Mouse (Mus musculus): Measurements from ENCODE around the gene Cyp2c55. TPM values are rescaled to one million over a fixed set of nuclear protein-coding genes. Genes with fewer than 3 reads are reported as not detected.

Gene Cyp2c55
- 0.17 TPM in 1 of 2 replicates, not detected in the other for polyA plus RNA-seq (2014; fragmentation: Nextera tagmentation; extraction: Ambion mirVana)

DNA sequence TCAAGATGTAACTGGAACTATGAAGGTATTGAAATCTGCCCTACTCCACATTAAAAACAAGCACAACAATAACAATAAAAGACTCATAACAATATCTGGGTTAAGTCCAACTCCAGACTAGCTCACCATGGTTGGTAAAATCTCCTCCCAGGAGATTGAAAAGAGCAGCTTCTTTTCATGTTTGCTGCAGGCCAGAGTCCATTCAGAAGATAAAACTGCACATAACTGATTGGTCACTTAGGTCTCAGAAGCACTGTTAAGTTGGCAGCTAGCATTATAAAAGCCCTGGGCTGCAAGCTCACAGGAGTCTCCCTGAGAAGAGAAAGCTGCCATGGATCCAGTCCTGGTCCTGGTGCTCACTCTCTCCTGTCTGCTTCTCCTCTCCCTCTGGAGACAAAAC, at the start of gene Cyp2c55:
Cyp2c55 (plus strand) TSS at position 305 of the 400 bp plus-strand sequence.
- Histone ChIP-seq H3K4me2 (replicated peaks; ENCODE audit: low read depth, low read length) (no peak within 1 kb of the TSS), H3K36me3 (ENCODE audit: control insufficient read depth, insufficient read depth, low read length) (no peaks in the 10 kb centered on the region), H3K27ac (ENCODE audit: low read length) (no peak within 1 kb of the TSS), H3K9ac (replicated peaks; ENCODE audit: low read depth, low read length) (no peak within 1 kb of the TSS), H3K4me1 (ENCODE audit: control insufficient read depth, insufficient read depth, low read length) (no peaks in the 10 kb centered on the region), H3K4me3 (ENCODE audit: low read depth, low read length) (no peak within 1 kb of the TSS), H3K9me3 (ENCODE audit: control insufficient read depth, low read depth, low read length) (no peaks in the 10 kb centered on the region), H3K27me3 (ENCODE audit: control insufficient read depth, insufficient read depth, low read length) (no peaks in the 10 kb centered on the region)
- no peak for ATAC-seq (ENCODE audit: insufficient number of reproducible peaks, insufficient read depth, low FRiP score, low read depth)

DNA sequence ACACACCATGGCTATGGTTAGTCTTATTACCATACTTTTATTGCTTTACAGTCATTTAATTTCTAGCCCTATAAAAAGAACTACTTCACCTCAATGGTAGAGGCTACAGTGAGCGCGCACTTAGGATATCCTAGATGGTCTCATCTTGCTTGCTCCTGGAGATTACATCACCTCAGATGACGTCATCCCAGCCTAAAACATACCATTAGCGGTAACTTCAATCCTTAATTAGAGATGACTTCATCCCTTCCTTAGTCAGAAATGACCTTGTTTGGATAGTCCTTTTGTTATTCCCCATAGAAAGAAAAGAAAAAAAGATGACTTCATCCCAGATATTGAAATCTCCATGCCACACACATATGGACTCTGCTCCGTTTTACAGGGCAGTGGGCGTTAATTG, 36.1 kb upstream of the Cyp2c55 start:
- Histone ChIP-seq H3K4me1 (ENCODE audit: control insufficient read depth, insufficient read depth, low read length) (no peaks in the 10 kb centered on the region), H3K9ac (replicated peaks; ENCODE audit: low read depth, low read length) (no peak overlapping the region), H3K9me3 (ENCODE audit: control insufficient read depth, low read depth, low read length) (no peaks in the 10 kb centered on the region), H3K4me3 (ENCODE audit: low read depth, low read length) (no peak overlapping the region), H3K4me2 (replicated peaks; ENCODE audit: low read depth, low read length) (no peak overlapping the region), H3K36me3 (ENCODE audit: control insufficient read depth, insufficient read depth, low read length) (peaks cover 8% of the 10 kb centered on the region), H3K27ac (ENCODE audit: low read length) (no peak overlapping the region), H3K27me3 (ENCODE audit: control insufficient read depth, insufficient read depth, low read length) (no peaks in the 10 kb centered on the region)
- WGBS: 83% methylated on average over 6 of the region's 6 CpGs
- ATAC-seq (ENCODE audit: insufficient number of reproducible peaks, insufficient read depth, low FRiP score, low read depth): no peak

DNA sequence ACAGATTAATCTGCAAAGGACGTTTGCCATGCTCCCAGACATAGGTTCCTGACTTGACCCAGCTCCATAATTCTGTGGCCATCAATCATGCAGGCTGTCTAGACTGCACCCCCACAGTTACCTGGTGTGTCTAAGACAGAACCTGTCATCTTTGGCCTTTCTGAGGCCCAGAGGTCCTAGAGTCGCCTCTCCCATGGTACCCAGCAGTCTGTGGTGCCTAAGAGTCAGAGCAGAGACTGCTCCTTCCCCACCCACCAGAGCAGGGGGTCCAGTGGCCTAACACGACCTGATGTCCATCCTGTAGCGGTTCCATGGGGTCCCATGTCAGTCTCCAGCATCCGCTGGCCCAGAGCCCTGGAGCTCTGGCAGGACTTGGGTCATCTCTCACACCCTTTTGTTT, 34.2 kb upstream of the Cyp2c55 start:
- 74% methylated on average over 5 of the region's 5 CpGs for WGBS
- Histone ChIP-seq H3K4me1 (ENCODE audit: control insufficient read depth, insufficient read depth, low read length) (no peaks in the 10 kb centered on the region), H3K27me3 (ENCODE audit: control insufficient read depth, insufficient read depth, low read length) (no peaks in the 10 kb centered on the region), H3K4me2 (replicated peaks; ENCODE audit: low read depth, low read length) (no peak overlapping the region), H3K4me3 (ENCODE audit: low read depth, low read length) (no peak overlapping the region), H3K9me3 (ENCODE audit: control insufficient read depth, low read depth, low read length) (no peaks in the 10 kb centered on the region), H3K36me3 (ENCODE audit: control insufficient read depth, insufficient read depth, low read length) (peaks cover 3% of the 10 kb centered on the region), H3K27ac (ENCODE audit: low read length) (no peak overlapping the region), H3K9ac (replicated peaks; ENCODE audit: low read depth, low read length) (no peak overlapping the region)
- peak; percentile 42; the same call in 1 of the 2 replicates for ATAC-seq (ENCODE audit: insufficient number of reproducible peaks, insufficient read depth, low FRiP score, low read depth)

DNA sequence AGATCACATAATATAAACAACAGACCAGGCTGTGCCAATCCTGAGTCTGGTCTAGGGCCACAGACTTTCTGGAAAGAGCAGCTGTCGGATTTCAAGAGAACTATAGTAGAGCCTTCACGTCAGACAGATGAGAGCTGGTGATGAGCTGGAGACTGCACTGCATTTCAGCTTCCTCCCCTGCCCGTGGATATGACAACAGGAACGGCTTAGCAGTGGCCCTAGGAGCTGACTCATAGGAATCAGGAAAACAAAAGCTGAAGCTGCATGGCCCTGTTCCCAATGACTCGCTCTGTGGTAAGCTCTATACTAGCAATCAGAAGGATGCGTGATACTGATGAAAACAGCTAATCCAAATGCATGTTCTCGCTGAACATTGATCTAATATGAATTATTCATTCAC, 33.2 kb upstream of the Cyp2c55 start:
- Histone ChIP-seq H3K9me3 (ENCODE audit: control insufficient read depth, low read depth, low read length) (no peaks in the 10 kb centered on the region), H3K4me2 (replicated peaks; ENCODE audit: low read depth, low read length) (no peak overlapping the region), H3K36me3 (ENCODE audit: control insufficient read depth, insufficient read depth, low read length) (peaks cover 2% of the 10 kb centered on the region), H3K27ac (ENCODE audit: low read length) (no peak overlapping the region), H3K4me3 (ENCODE audit: low read depth, low read length) (no peak overlapping the region), H3K27me3 (ENCODE audit: control insufficient read depth, insufficient read depth, low read length) (no peaks in the 10 kb centered on the region), H3K9ac (replicated peaks; ENCODE audit: low read depth, low read length) (no peak overlapping the region), H3K4me1 (ENCODE audit: control insufficient read depth, insufficient read depth, low read length) (no peaks in the 10 kb centered on the region)
- no peak for ATAC-seq (ENCODE audit: insufficient number of reproducible peaks, insufficient read depth, low FRiP score, low read depth)
- WGBS: 46% methylated on average over 7 of the region's 7 CpGs

DNA sequence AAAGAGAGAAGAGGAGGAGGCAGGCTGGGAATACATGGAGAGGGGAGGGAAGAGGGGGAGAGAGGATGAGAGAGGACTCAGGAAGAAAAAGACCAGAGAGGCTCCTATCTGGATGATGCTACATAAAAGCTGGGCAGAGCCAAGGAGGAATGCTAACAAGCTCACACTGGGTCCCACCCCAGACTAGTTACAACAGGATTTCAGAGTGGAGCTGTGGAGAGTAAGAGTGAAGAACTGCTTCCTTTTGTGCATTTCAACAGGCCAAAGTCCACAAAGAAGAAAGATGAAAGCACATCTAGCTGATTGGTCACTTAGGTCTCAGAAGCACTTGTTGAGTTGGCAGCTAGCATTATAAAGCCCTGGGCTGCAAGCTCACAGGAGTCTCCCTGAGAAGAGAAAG, 30.6 kb upstream of the Cyp2c55 start:
- no peak overlapping the region for H3K4me3 ChIP-seq (ENCODE audit: low read depth, low read length)
- no peaks in the 10 kb centered on the region for H3K27me3 ChIP-seq (ENCODE audit: control insufficient read depth, insufficient read depth, low read length)
- no peaks in the 10 kb centered on the region for H3K9me3 ChIP-seq (ENCODE audit: control insufficient read depth, low read depth, low read length)
- H3K4me2 ChIP-seq (replicated peaks; ENCODE audit: low read depth, low read length): no peak overlapping the region
- no peak overlapping the region for H3K9ac ChIP-seq (replicated peaks; ENCODE audit: low read depth, low read length)
- ATAC-seq (ENCODE audit: insufficient number of reproducible peaks, insufficient read depth, low FRiP score, low read depth): no peak
- no peaks in the 10 kb centered on the region for H3K4me1 ChIP-seq (ENCODE audit: control insufficient read depth, insufficient read depth, low read length)
- no peak overlapping the region for H3K27ac ChIP-seq (ENCODE audit: low read length)
- H3K36me3 ChIP-seq (ENCODE audit: control insufficient read depth, insufficient read depth, low read length): no peaks in the 10 kb centered on the region; the same call in 1 of the 2 replicates

DNA sequence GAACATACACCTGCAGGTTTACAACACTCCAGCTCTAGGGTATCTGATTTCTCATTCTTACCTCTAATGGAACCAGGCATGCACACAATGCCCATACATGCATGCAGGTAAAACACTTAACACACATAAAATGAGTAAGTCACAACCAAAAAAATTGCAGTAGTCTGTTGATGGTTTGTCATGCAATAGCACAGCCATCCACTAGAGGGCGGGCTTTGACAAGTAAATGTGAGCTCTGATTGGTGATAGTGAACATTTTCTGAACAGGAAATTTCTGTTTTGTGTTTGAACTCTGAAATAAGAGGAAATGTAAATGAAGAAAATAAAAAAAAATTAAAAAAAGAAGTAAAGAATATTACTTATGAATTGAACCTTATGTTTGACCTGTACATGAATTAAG, 24.9 kb upstream of the Cyp2c55 start:
- no peak overlapping the region for H3K4me3 ChIP-seq (ENCODE audit: low read depth, low read length)
- WGBS: 0% methylated on average over 1 of the region's 1 CpGs
- no peaks in the 10 kb centered on the region for H3K27me3 ChIP-seq (ENCODE audit: control insufficient read depth, insufficient read depth, low read length)
- H3K36me3 ChIP-seq (ENCODE audit: control insufficient read depth, insufficient read depth, low read length): no peaks in the 10 kb centered on the region
- no peaks in the 10 kb centered on the region for H3K9me3 ChIP-seq (ENCODE audit: control insufficient read depth, low read depth, low read length)
- H3K4me1 ChIP-seq (ENCODE audit: control insufficient read depth, insufficient read depth, low read length): no peaks in the 10 kb centered on the region
- no peak for ATAC-seq (ENCODE audit: insufficient number of reproducible peaks, insufficient read depth, low FRiP score, low read depth)
- H3K27ac ChIP-seq (ENCODE audit: low read length): no peak overlapping the region
- H3K4me2 ChIP-seq (replicated peaks; ENCODE audit: low read depth, low read length): no peak overlapping the region
- H3K9ac ChIP-seq (replicated peaks; ENCODE audit: low read depth, low read length): no peak overlapping the region

DNA sequence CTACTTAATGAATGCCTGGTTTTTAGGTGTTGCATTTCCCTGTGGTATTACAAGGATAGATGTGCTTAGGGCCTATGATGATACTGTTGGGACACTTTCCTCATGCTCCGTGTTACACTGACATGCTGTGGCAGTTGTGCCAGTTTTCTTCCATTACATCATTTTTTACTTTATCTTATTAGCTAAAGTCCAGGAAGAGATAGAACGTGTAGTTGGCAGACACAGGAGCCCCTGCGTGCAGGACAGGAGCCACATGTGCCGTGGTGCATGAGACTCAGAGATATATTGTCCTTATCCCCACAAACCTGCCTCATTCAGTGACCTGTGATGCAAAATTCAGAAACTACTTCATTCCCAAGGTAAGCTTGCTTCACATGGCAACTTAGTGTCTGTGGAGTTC, 8.6 kb upstream of the Cyp2c55 start:
- Histone ChIP-seq H3K9me3 (ENCODE audit: control insufficient read depth, low read depth, low read length) (no peaks in the 10 kb centered on the region), H3K4me2 (replicated peaks; ENCODE audit: low read depth, low read length) (no peak overlapping the region), H3K9ac (replicated peaks; ENCODE audit: low read depth, low read length) (no peak overlapping the region), H3K27me3 (ENCODE audit: control insufficient read depth, insufficient read depth, low read length) (no peaks in the 10 kb centered on the region), H3K27ac (ENCODE audit: low read length) (no peak overlapping the region), H3K36me3 (ENCODE audit: control insufficient read depth, insufficient read depth, low read length) (no peaks in the 10 kb centered on the region), H3K4me3 (ENCODE audit: low read depth, low read length) (no peak overlapping the region), H3K4me1 (ENCODE audit: control insufficient read depth, insufficient read depth, low read length) (no peaks in the 10 kb centered on the region)
- no peak for ATAC-seq (ENCODE audit: insufficient number of reproducible peaks, insufficient read depth, low FRiP score, low read depth)
- whole genome bisulfite sequencing: 81% methylated on average over 4 of the region's 4 CpGs

DNA sequence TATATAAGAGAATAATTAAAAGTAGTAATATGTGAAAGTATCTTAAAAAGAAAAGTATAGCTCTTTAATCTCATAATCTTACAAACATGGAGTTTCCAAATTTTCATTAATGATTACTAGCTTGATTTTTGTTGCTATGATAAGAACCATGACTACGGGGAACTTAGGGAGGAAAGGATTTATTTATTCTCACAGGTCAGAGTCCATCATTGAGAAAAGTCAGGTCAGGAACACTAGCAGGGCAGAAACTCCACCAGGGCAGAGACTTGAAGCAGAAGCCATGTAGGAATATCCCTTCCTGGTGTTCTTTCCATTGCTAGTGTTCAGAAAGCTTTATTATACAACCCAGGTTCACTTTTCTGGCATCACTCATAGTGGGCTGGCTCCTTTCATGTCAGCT, 8.1 kb upstream of the Cyp2c55 start:
- no peak overlapping the region for H3K4me2 ChIP-seq (replicated peaks; ENCODE audit: low read depth, low read length)
- no peak overlapping the region for H3K9ac ChIP-seq (replicated peaks; ENCODE audit: low read depth, low read length)
- no peak overlapping the region for H3K27ac ChIP-seq (ENCODE audit: low read length)
- no peak overlapping the region for H3K4me3 ChIP-seq (ENCODE audit: low read depth, low read length)
- no peaks in the 10 kb centered on the region for H3K36me3 ChIP-seq (ENCODE audit: control insufficient read depth, insufficient read depth, low read length)
- H3K4me1 ChIP-seq (ENCODE audit: control insufficient read depth, insufficient read depth, low read length): no peaks in the 10 kb centered on the region
- no peaks in the 10 kb centered on the region for H3K9me3 ChIP-seq (ENCODE audit: control insufficient read depth, low read depth, low read length)
- ATAC-seq (ENCODE audit: insufficient number of reproducible peaks, insufficient read depth, low FRiP score, low read depth): no peak
- WGBS: 48% methylated on average over 1 of the region's 1 CpGs
- H3K27me3 ChIP-seq (ENCODE audit: control insufficient read depth, insufficient read depth, low read length): no peaks in the 10 kb centered on the region

DNA sequence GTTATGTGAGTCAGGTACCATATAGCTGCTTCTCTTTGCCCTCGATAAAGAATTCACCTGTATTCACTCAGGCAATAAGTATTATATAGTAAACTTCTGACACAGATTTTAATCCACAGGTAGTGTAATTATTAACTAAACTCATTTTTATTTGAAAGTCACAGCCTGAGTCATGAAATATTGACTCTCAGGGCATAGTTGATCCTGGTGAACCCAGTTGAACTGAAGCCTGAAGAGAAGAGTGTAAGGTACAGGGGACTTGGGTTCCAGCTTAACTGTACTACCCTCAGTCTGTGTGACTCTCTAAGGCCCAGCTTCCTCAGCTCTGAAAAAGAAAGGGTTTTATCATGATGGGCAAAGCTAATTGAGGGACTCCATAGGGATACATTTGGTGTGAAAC, 1.7 kb upstream of the Cyp2c55 start:
- H3K4me3 ChIP-seq (ENCODE audit: low read depth, low read length): no peak overlapping the region
- H3K9me3 ChIP-seq (ENCODE audit: control insufficient read depth, low read depth, low read length): no peaks in the 10 kb centered on the region
- H3K4me1 ChIP-seq (ENCODE audit: control insufficient read depth, insufficient read depth, low read length): no peaks in the 10 kb centered on the region
- ATAC-seq (ENCODE audit: insufficient number of reproducible peaks, insufficient read depth, low FRiP score, low read depth): no peak
- no peak overlapping the region for H3K9ac ChIP-seq (replicated peaks; ENCODE audit: low read depth, low read length)
- H3K27ac ChIP-seq (ENCODE audit: low read length): no peak overlapping the region
- H3K36me3 ChIP-seq (ENCODE audit: control insufficient read depth, insufficient read depth, low read length): no peaks in the 10 kb centered on the region
- H3K27me3 ChIP-seq (ENCODE audit: control insufficient read depth, insufficient read depth, low read length): no peaks in the 10 kb centered on the region
- 54% methylated on average over 1 of the region's 1 CpGs for WGBS
- no peak overlapping the region for H3K4me2 ChIP-seq (replicated peaks; ENCODE audit: low read depth, low read length)
